Mouse (Mus musculus): ENCODE data around the gene Kdm5c.
A peak's percentile ranks its signal among the peaks of the same experiment; 100 is the strongest.
"Not testable (repeated sequence)": the region's sequence is repeated elsewhere in the genome, so short reads cannot be mapped to it uniquely, and the experiment has no call there.

The Kdm5c gene

GRCm38 (mm10) chrX:152284746-152285145 lies 51.9 kb downstream of the Kdm5c start:
- no peak for DNase-seq (ENCODE audit: low read depth, low spot score)

DNA sequence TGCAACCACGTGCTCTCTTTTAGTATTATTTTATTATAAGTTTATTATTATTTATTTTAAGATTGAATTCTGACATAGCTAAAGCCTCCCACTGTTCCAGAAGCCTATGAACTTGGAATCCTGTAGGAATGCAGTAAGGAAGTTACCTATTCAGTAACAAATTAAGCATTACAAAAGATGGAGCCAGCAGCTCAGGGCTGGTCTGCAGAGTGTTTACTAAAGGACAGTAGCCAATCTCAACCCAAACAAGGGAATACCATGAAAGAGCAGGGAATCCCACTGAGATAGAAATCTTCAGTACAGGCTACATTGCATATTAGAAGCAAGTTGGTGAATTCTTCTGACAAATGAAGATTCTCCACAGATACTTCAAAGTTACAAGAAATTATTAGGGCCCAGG lies 54.2 kb downstream of the Kdm5c start:
- not testable (repeated sequence) for DNase-seq (ENCODE audit: low read depth, low spot score)

GRCm38 (mm10) chrX:152306224-152306623 lies 73.4 kb downstream of the Kdm5c start:
- no peak for DNase-seq (ENCODE audit: low read depth, low spot score)

DNA sequence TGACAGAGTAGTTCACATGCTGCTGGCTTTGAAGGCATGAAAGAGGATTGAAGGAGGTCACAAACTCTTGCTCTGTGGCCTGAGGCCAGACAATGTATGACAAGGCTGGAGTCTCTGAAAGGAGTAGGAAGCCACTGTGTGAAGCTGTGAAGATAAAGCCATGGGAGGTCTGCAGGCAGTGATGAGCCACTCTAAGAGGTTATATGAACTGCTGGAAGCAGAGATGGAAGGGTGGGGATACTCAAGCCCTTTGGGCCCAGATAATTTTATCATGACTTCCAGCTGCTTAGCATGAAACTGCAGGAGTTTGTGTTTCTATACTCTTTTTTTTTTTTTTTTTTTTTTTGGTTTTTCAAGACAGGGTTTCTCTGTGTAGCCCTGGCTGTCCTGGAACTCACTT lies 74.6 kb downstream of the Kdm5c start:
- DNase-seq (ENCODE audit: low read depth, low spot score), result no peak

DNA sequence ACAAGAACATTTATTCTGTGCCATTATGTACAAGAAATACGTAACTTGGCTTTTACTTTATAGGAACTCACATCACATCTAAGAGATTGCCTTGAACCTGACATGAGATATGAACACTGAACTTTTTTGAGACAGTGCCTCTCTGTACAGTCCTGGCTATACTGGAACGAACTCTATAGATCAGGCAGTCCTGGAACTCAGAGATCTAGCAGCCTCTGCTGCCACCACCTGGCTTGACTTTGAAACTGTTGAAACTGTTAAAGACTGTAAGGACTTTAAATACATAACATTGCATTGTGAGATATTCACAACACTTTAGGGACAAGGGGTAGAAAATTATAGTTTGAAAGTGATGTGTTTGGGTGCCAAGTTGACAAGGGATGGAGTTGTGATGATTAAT lies 75.1 kb downstream of the Kdm5c start:
- DNase-seq (ENCODE audit: low read depth, low spot score), result peak; percentile 11

GRCm38 (mm10) chrX:152320535-152320934 lies 87.7 kb downstream of the Kdm5c start:
- no peak for DNase-seq (ENCODE audit: low read depth, low spot score)

GRCm38 (mm10) chrX:152322776-152323175 lies 90.0 kb downstream of the Kdm5c start:
- DNase-seq (ENCODE audit: low read depth, low spot score), result no peak

GRCm38 (mm10) chrX:152323584-152323983 lies 90.8 kb downstream of the Kdm5c start:
- no peak for DNase-seq (ENCODE audit: low read depth, low spot score)
